Mouse (Mus musculus) mature B cell (primary cell): ENCODE results near the gene Taok2.

Experiments used
- in situ Hi-C: fragments of 300-500 bp; cut with MboI; formaldehyde crosslinking; loops from 2 replicates; pipeline ENCODE4 v1.14.3; 2019

The Taok2 gene

GRCm38 (mm10) chr7:126825952-126826351, 58.6 kb downstream of the Taok2 start:
- in situ Hi-C loops: no loop called here

GRCm38 (mm10) chr7:126825403-126825802, 59.1 kb downstream of the Taok2 start:
- in situ Hi-C loops: no loop called here

- in situ Hi-C loops: no loop called here
Measured at GRCm38 (mm10) chr7:126823940-126824339, 60.6 kb downstream of the Taok2 start.

- in situ Hi-C loops: no loop called here
Measured at GRCm38 (mm10) chr7:126823202-126823711, 61.2 kb downstream of the Taok2 start.

- in situ Hi-C loops: no loop called here
Measured at GRCm38 (mm10) chr7:126822741-126823140, 61.8 kb downstream of the Taok2 start.

GRCm38 (mm10) chr7:126821835-126822511, 62.5 kb downstream of the Taok2 start:
- in situ Hi-C loops: no loop called here

DNA sequence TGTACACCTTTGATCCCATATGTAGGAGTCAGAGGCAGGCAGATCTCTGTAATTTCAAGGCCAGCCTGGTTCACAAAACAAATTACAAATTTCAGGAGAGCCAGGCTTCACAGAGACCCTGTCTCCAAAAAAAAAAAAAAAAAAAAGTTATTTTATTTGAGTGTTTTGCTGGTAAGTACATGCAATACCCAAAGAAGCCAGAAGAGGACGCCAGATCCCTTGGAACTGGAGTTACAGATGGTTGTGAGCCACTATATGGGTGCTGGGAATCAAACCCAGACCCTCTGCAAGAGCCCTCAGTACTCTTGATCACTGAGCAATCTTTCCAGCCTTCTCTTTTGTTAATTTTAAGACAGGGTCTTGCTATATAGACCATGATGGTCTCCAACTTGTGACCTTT, 65.7 kb downstream of the Taok2 start:
- in situ Hi-C loops: no loop called here

DNA sequence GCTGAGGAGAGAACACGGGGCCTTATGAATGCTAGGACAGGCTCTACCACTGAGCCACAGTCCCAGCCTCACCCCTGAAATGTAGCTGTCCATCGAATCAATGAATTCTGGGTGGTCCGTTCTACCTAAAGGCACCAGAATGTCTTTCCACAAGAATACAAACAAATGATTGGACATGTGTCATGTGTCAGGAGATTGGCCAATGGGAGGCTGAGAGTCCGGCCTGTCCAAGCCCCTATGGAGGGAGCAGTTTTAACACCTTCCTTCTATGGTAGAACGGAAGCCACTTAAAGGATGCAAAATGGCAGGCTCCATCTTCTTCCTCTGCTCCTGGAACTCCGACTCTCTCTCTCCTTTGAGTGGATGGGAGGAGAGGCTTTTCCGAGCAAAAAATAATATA, 66.9 kb downstream of the Taok2 start:
- in situ Hi-C loops: no loop called here

GRCm38 (mm10) chr7:126816494-126816893, 68.0 kb downstream of the Taok2 start:
- in situ Hi-C loops: no loop called here

DNA sequence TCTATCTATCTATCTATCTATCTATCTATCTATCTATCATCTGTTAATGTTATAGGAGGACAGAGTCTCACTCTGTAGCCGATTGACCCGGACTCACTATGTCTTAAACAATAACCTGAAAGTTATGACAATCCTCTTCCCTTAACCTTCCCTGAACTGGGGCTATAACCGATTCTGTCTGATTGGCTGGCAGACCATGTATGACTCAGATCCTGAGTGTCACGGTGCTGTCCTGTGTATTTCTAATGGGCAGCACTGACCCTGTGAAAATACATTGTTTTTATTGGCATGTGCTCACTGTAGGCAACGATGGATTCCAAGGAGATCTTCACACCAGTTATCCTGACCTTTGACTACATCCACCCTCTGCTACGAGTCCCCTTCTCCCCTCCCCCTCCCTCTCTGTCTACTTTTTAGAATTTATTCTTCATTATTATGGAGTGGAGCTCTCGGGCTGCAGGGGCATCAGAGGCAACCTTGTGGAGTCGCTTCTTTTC, 68.7 kb downstream of the Taok2 start:
- in situ Hi-C loops: no loop called here
